Mouse (Mus musculus) heart, postnatal 14 days (tissue): Measurements from ENCODE around the gene Galnt18. TPM values are rescaled to one million over a fixed set of nuclear protein-coding genes. Genes with fewer than 3 reads are reported as not detected.

Source experiments
- DNase-seq, 2 experiments: peaks; one replicate each; pipeline ENCODE4 v3.0.0; 2021 to 2022
- intact Hi-C: fragments of 180-260 bp; cut with DNase I; formaldehyde crosslinking; loops from one replicate; pipeline ENCODE4 v1.15.1; 2025
- total RNA-seq, 2 experiments: library from RNA; stranded (reverse); gene quantifications; 2 replicates each; pipeline ENCODE4 v1.2.3; 2021

Galnt18 gene
- total RNA-seq, 2 experiments from 2014 or later, result 16.7 to 16.8 TPM

GRCm38 (mm10) chr7:111777186-111777585 is 2.6 kb downstream of the Galnt18 start:
- intact Hi-C loops, result loop anchor here (5.0 kb wide), 2 partner anchors 35 to 50 kb away; no protein-coding TSS in a partner anchor
- no peak for DNase-seq

GRCm38 (mm10) chr7:111776160-111776559 is 3.6 kb downstream of the Galnt18 start:
- no peak for DNase-seq
- intact Hi-C loops, result loop anchor here (5.0 kb wide), 2 partner anchors 34 to 49 kb away; no protein-coding TSS in a partner anchor

GRCm38 (mm10) chr7:111772398-111772797 is 7.4 kb downstream of the Galnt18 start:
- DNase-seq, result no peak
- intact Hi-C loops, result no loop called here

- intact Hi-C loops, result no loop called here
- no peak for DNase-seq
These were observed 8.5 kb downstream of the Galnt18 start for GRCm38 (mm10) chr7:111771251-111771801.

GRCm38 (mm10) chr7:111770585-111770984 is 9.2 kb downstream of the Galnt18 start:
- intact Hi-C loops, result no loop called here
- DNase-seq, result no peak

GRCm38 (mm10) chr7:111766145-111766767 is 13.5 kb downstream of the Galnt18 start:
- DNase-seq, result no peak
- intact Hi-C loops, result no loop called here

- intact Hi-C loops, result no loop called here
These were observed 17.0 kb downstream of the Galnt18 start for GRCm38 (mm10) chr7:111762754-111763153.

GRCm38 (mm10) chr7:111748571-111749071 is 31.2 kb downstream of the Galnt18 start:
- no peak for DNase-seq
- intact Hi-C loops, result no loop called here

More at GRCm38 (mm10) chr7:111762754-111763153, 17.0 kb downstream of the Galnt18 start:
- DNase-seq, result no peak

GRCm38 (mm10) chr7:111744770-111745169 is 35.0 kb downstream of the Galnt18 start:
- intact Hi-C loops, result loop anchor here (5.0 kb wide), 1 partner anchor 33 kb away; the partner anchor contains the start of gene Galnt18
- no peak for DNase-seq

GRCm38 (mm10) chr7:111741595-111741994 is 38.2 kb downstream of the Galnt18 start:
- DNase-seq, result peak; percentile 32 to 35
- intact Hi-C loops, result loop anchor here (5.0 kb wide), 1 partner anchor 36 kb away; the partner anchor contains the start of gene Galnt18

GRCm38 (mm10) chr7:111740091-111740490 is 39.7 kb downstream of the Galnt18 start:
- DNase-seq, result no peak

GRCm38 (mm10) chr7:111739371-111739765 is 40.4 kb downstream of the Galnt18 start:
- intact Hi-C loops, result no loop called here
- peak; percentile 32 to 51 for DNase-seq

More at GRCm38 (mm10) chr7:111740091-111740490, 39.7 kb downstream of the Galnt18 start:
- intact Hi-C loops, result loop anchor here (5.0 kb wide), 1 partner anchor 37 kb away; the partner anchor contains the start of gene Galnt18

- DNase-seq, result no peak
- intact Hi-C loops, result no loop called here
These were observed 41.1 kb downstream of the Galnt18 start for GRCm38 (mm10) chr7:111738456-111739370.

GRCm38 (mm10) chr7:111737426-111737825 is 42.4 kb downstream of the Galnt18 start:
- intact Hi-C loops, result no loop called here
- DNase-seq, result peak; percentile 28 to 39

- intact Hi-C loops, result no loop called here
- no peak for DNase-seq
These were observed 43.4 kb downstream of the Galnt18 start for GRCm38 (mm10) chr7:111736365-111736764.

GRCm38 (mm10) chr7:111730346-111731269 is 49.2 kb downstream of the Galnt18 start:
- intact Hi-C loops, result no loop called here
- DNase-seq, result no peak

GRCm38 (mm10) chr7:111726928-111727327 is 52.8 kb downstream of the Galnt18 start:
- intact Hi-C loops, result loop anchor here (5.0 kb wide), 1 partner anchor 50 kb away; the partner anchor contains the start of gene Galnt18
- DNase-seq, result peak in 1 of 2 experiments; percentile 23

- no peak for DNase-seq
- intact Hi-C loops, result loop anchor here (5.0 kb wide), 1 partner anchor 53 kb away; the partner anchor contains the start of gene Galnt18
These were observed 55.0 kb downstream of the Galnt18 start for GRCm38 (mm10) chr7:111724730-111725129.

GRCm38 (mm10) chr7:111724004-111724403 is 55.8 kb downstream of the Galnt18 start:
- intact Hi-C loops, result no loop called here
- DNase-seq, result no peak
